Mouse (Mus musculus): ENCODE results near the gene Primpol.
A peak's percentile ranks its signal among the peaks of the same experiment; 100 is the strongest.

Primpol gene

GRCm38 (mm10) chr8:46617690-46618620, 943 bp upstream of the Primpol start:
- Histone ChIP-seq H3K4me1 (replicated peaks; ENCODE audit: low read depth, low read length) (peaks cover 44% of the 10 kb centered on the region), H3K36me3 (ENCODE audit: insufficient read depth, low read length) (peaks cover 7% of the 10 kb centered on the region; the same call in 1 of the 2 replicates)
- TF ChIP-seq NANOG (IDR thresholded peaks at IDR 0.05; ENCODE audit: borderline replicate concordance, low read length) = no peak
- no peak for TF ChIP-seq CTCF (conservative IDR thresholded peaks at IDR 0.05; ENCODE audit: low read length)
- no peak for TF ChIP-seq POU5F1 (IDR thresholded peaks at IDR 0.05; ENCODE audit: borderline replicate concordance, low read length)

GRCm38 (mm10) chr8:46615936-46616335, 1.1 kb downstream of the Primpol start:
- no peaks in the 10 kb centered on the region for H3K9me3 ChIP-seq (ENCODE audit: low read length)
- H3K4me1 ChIP-seq (replicated peaks; ENCODE audit: low read depth, low read length) = peaks cover 45% of the 10 kb centered on the region
- H3K4me3 ChIP-seq (replicated peaks; ENCODE audit: low read length) = peak overlapping the region; percentile 83
- peaks cover 11% of the 10 kb centered on the region for H3K36me3 ChIP-seq (ENCODE audit: insufficient read depth, low read length)
- TF ChIP-seq POU5F1 (IDR thresholded peaks at IDR 0.05; ENCODE audit: borderline replicate concordance, low read length) (no peak), NANOG (IDR thresholded peaks at IDR 0.05; ENCODE audit: borderline replicate concordance, low read length) (no peak), CTCF (conservative IDR thresholded peaks at IDR 0.05; ENCODE audit: low read length) (no peak)
- H3K27me3 ChIP-seq (ENCODE audit: insufficient read depth, low read length) = no peaks in the 10 kb centered on the region

More at GRCm38 (mm10) chr8:46617690-46618620, 943 bp upstream of the Primpol start:
- Histone ChIP-seq H3K9me3 (ENCODE audit: low read length) (no peaks in the 10 kb centered on the region), H3K4me3 (replicated peaks; ENCODE audit: low read length) (peak overlapping the region; percentile 89), H3K27me3 (ENCODE audit: insufficient read depth, low read length) (no peaks in the 10 kb centered on the region)

GRCm38 (mm10) chr8:46613377-46613776, 3.6 kb downstream of the Primpol start:
- Histone ChIP-seq H3K36me3 (ENCODE audit: insufficient read depth, low read length) (peaks cover 34% of the 10 kb centered on the region), H3K9me3 (ENCODE audit: low read length) (no peaks in the 10 kb centered on the region), H3K4me3 (replicated peaks; ENCODE audit: low read length) (no peak overlapping the region), H3K4me1 (replicated peaks; ENCODE audit: low read depth, low read length) (peaks cover 21% of the 10 kb centered on the region), H3K27me3 (ENCODE audit: insufficient read depth, low read length) (no peaks in the 10 kb centered on the region)
- TF ChIP-seq NANOG (IDR thresholded peaks at IDR 0.05; ENCODE audit: borderline replicate concordance, low read length) (no peak), POU5F1 (IDR thresholded peaks at IDR 0.05; ENCODE audit: borderline replicate concordance, low read length) (no peak), CTCF (conservative IDR thresholded peaks at IDR 0.05; ENCODE audit: low read length) (no peak)

- H3K4me1 ChIP-seq (replicated peaks; ENCODE audit: low read depth, low read length) = peaks cover 16% of the 10 kb centered on the region
- no peak for TF ChIP-seq CTCF (conservative IDR thresholded peaks at IDR 0.05; ENCODE audit: low read length)
- no peak for TF ChIP-seq NANOG (IDR thresholded peaks at IDR 0.05; ENCODE audit: borderline replicate concordance, low read length)
- TF ChIP-seq POU5F1 (IDR thresholded peaks at IDR 0.05; ENCODE audit: borderline replicate concordance, low read length) = no peak
- H3K36me3 ChIP-seq (ENCODE audit: insufficient read depth, low read length) = peaks cover 36% of the 10 kb centered on the region
- H3K4me3 ChIP-seq (replicated peaks; ENCODE audit: low read length) = no peak overlapping the region
- no peaks in the 10 kb centered on the region for H3K9me3 ChIP-seq (ENCODE audit: low read length)
- no peaks in the 10 kb centered on the region for H3K27me3 ChIP-seq (ENCODE audit: insufficient read depth, low read length)
These were observed 4.1 kb downstream of the Primpol start for GRCm38 (mm10) chr8:46612913-46613312.

GRCm38 (mm10) chr8:46611557-46611956, 5.5 kb downstream of the Primpol start:
- H3K36me3 ChIP-seq (ENCODE audit: insufficient read depth, low read length) = peaks cover 41% of the 10 kb centered on the region
- no peaks in the 10 kb centered on the region for H3K27me3 ChIP-seq (ENCODE audit: insufficient read depth, low read length)
- H3K9me3 ChIP-seq (ENCODE audit: low read length) = no peaks in the 10 kb centered on the region
- TF ChIP-seq NANOG (IDR thresholded peaks at IDR 0.05; ENCODE audit: borderline replicate concordance, low read length) (no peak), POU5F1 (IDR thresholded peaks at IDR 0.05; ENCODE audit: borderline replicate concordance, low read length) (no peak), CTCF (conservative IDR thresholded peaks at IDR 0.05; ENCODE audit: low read length) (no peak)
- H3K4me3 ChIP-seq (replicated peaks; ENCODE audit: low read length) = no peak overlapping the region
- H3K4me1 ChIP-seq (replicated peaks; ENCODE audit: low read depth, low read length) = peaks cover 15% of the 10 kb centered on the region

- Histone ChIP-seq H3K4me1 (replicated peaks; ENCODE audit: low read depth, low read length) (peaks cover 3% of the 10 kb centered on the region; the same call in 1 of the 2 replicates), H3K9me3 (ENCODE audit: low read length) (no peaks in the 10 kb centered on the region), H3K36me3 (ENCODE audit: insufficient read depth, low read length) (peaks cover 58% of the 10 kb centered on the region), H3K4me3 (replicated peaks; ENCODE audit: low read length) (no peak overlapping the region), H3K27me3 (ENCODE audit: insufficient read depth, low read length) (no peaks in the 10 kb centered on the region)
- TF ChIP-seq CTCF (conservative IDR thresholded peaks at IDR 0.05; ENCODE audit: low read length) = no peak
- TF ChIP-seq POU5F1 (IDR thresholded peaks at IDR 0.05; ENCODE audit: borderline replicate concordance, low read length) = no peak
- no peak for TF ChIP-seq NANOG (IDR thresholded peaks at IDR 0.05; ENCODE audit: borderline replicate concordance, low read length)
These were observed 10.1 kb downstream of the Primpol start for GRCm38 (mm10) chr8:46606930-46607329.

- no peak for TF ChIP-seq CTCF (conservative IDR thresholded peaks at IDR 0.05; ENCODE audit: low read length)
- TF ChIP-seq NANOG (IDR thresholded peaks at IDR 0.05; ENCODE audit: borderline replicate concordance, low read length) = no peak
- no peak for TF ChIP-seq POU5F1 (IDR thresholded peaks at IDR 0.05; ENCODE audit: borderline replicate concordance, low read length)
These were observed 13.4 kb downstream of the Primpol start for GRCm38 (mm10) chr8:46603587-46603986.

GRCm38 (mm10) chr8:46600959-46601707, 15.9 kb downstream of the Primpol start:
- H3K27me3 ChIP-seq (ENCODE audit: insufficient read depth, low read length) = no peaks in the 10 kb centered on the region

More at GRCm38 (mm10) chr8:46603587-46603986, 13.4 kb downstream of the Primpol start:
- H3K4me1 ChIP-seq (replicated peaks; ENCODE audit: low read depth, low read length) = 0 out of 2 replicates have a peak, but pooled peaks cover 3% of the 10 kb centered on the region
- H3K36me3 ChIP-seq (ENCODE audit: insufficient read depth, low read length) = peaks cover 48% of the 10 kb centered on the region
- no peak overlapping the region for H3K4me3 ChIP-seq (replicated peaks; ENCODE audit: low read length)
- no peaks in the 10 kb centered on the region for H3K9me3 ChIP-seq (ENCODE audit: low read length)
- H3K27me3 ChIP-seq (ENCODE audit: insufficient read depth, low read length) = no peaks in the 10 kb centered on the region

More at GRCm38 (mm10) chr8:46600959-46601707, 15.9 kb downstream of the Primpol start:
- Histone ChIP-seq H3K4me3 (replicated peaks; ENCODE audit: low read length) (no peak overlapping the region), H3K9me3 (ENCODE audit: low read length) (no peaks in the 10 kb centered on the region), H3K4me1 (replicated peaks; ENCODE audit: low read depth, low read length) (peaks cover 9% of the 10 kb centered on the region), H3K36me3 (ENCODE audit: insufficient read depth, low read length) (peaks cover 56% of the 10 kb centered on the region)
- TF ChIP-seq POU5F1 (IDR thresholded peaks at IDR 0.05; ENCODE audit: borderline replicate concordance, low read length) = no peak
- no peak for TF ChIP-seq NANOG (IDR thresholded peaks at IDR 0.05; ENCODE audit: borderline replicate concordance, low read length)
- TF ChIP-seq CTCF (conservative IDR thresholded peaks at IDR 0.05; ENCODE audit: low read length) = no peak

All from E14TG2a.4 (cell line).